Mouse (Mus musculus) bone marrow, adult 2 months (tissue): Measurements from ENCODE around the gene Id2. TPM values are rescaled to one million over a fixed set of nuclear protein-coding genes. Genes with fewer than 3 reads are reported as not detected.
A peak's percentile ranks its signal among the peaks of the same experiment; 100 is the strongest.

Source experiments
- H3K27ac ChIP-seq: fragments of 200-500 bp; 2 replicates; pipeline ENCODE4 v1.5.1; 2012; ENCODE audit warnings: low read depth, mild to moderate bottlenecking, control low read depth, inconsistent platforms, low read length; ENCODE audit not compliant: control insufficient read depth, poor library complexity, insufficient read depth
- H3K4me1 ChIP-seq: fragments of 200-500 bp; 2 replicates; pipeline ENCODE4 v1.6.1; 2011; ENCODE audit warnings: low read length; ENCODE audit not compliant: control insufficient read depth, insufficient read depth
- H3K4me3 ChIP-seq: fragments of 200-500 bp; replicated peaks from 2 replicates; pipeline ENCODE3; 2011; ENCODE audit warnings: mild to moderate bottlenecking, low read depth, low read length, control low read depth; ENCODE audit not compliant: control insufficient read depth
- CTCF ChIP-seq: fragments of 200-500 bp; IDR thresholded peaks from 2 replicates; pipeline ENCODE4 v1.5.1; 2011; ENCODE audit warnings: low read length, control low read depth; ENCODE audit not compliant: control insufficient read depth, insufficient read depth
- POLR2A ChIP-seq: fragments of 200-500 bp; IDR thresholded peaks from 2 replicates; pipeline ENCODE4 v1.6.1; 2011; ENCODE audit warnings: low read depth, mild to moderate bottlenecking, control low read depth, low read length, borderline replicate concordance; ENCODE audit not compliant: control insufficient read depth
- WGBS: fragments of 180-500 bp; shearing (Covaris S2); methylation state at CpG from one replicate; pipeline ENCODE4 v1.1.7; 2018; 5-methylcytosine and 5-hydroxymethylcytosine counted together
- polyA plus RNA-seq: library from polyadenylated mRNA; stranded (reverse); fragments of >200 nt; gene quantifications from 2 replicates; pipeline ENCODE4 v1.2.4, GENCODE M21; 2011; ENCODE audit warnings: low replicate concordance; ENCODE audit not compliant: missing spikeins, insufficient read depth, insufficient read length

Gene Id2
- polyA plus RNA-seq, 1 experiment, result 39.6 TPM

DNA sequence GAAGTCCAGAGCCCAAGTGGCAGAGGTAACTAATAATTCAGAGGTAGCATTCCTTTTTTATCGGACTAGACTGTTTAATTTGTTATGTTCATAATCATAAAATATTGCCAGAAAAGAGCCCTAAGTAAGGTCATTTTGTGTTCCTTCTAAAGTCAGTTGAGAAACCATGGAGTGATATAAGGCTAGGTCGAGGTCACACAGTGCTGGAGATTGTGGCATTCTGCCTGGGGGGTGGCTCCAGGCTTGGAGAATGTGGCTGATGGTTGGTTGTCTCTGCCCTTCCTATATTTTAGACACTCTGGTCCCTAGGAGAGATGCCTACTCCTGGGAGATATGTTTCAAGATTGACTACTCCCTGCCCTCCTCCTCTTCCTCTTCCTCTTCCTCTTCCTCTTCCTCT lies 16.4 kb upstream of the Id2 start:
- H3K27ac ChIP-seq, result no peak overlapping the region
- WGBS, result 77% methylated on average over 2 of the region's 2 CpGs
- TF ChIP-seq POLR2A (no peak), CTCF (no peak)
- no peak overlapping the region for H3K4me3 ChIP-seq
- H3K4me1 ChIP-seq, result no peaks in the 10 kb centered on the region

DNA sequence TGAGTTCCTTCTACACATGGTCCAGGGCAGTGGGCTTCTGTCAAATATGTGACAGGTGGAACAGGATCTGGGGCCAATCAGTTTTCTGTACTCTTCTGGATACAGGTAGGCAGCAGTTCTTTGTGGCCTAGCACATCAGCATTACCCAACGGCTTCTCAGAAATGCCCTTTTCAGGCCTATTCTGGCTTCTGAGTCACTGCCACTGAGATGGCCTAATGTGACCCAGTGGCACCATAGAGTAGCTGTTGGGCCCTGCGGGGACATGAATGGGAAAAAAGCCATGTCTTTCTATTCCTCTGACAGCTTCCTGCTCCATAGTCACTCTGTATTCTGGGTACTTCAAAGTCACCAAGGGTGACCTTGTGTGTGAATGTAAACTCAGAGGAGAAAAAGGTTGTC lies 15.9 kb upstream of the Id2 start:
- no peak overlapping the region for H3K4me3 ChIP-seq
- WGBS, result 82% methylated on average over 2 of the region's 2 CpGs
- TF ChIP-seq POLR2A (no peak), CTCF (no peak)
- no peak overlapping the region for H3K27ac ChIP-seq
- H3K4me1 ChIP-seq, result no peaks in the 10 kb centered on the region

DNA sequence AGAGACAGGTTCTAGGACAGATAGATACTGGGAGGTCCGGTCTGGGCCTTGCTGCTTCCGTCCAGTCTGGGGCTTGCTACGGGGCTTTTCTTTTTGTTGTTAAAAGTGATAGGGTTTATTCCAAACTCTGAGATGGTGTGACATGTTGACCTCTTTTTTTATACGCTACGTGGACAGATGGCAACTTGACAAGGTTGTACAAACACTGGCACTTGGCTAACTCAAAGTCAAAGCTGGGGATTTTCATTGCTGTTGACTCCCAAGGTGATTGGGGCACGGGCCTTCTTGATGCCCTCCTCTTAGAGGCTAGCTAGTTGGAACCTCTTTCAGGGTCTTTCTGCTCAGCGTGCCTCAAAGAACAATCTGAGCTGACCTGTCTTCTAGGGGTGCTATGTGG lies 13.7 kb upstream of the Id2 start:
- Histone ChIP-seq H3K4me1 (no peaks in the 10 kb centered on the region), H3K27ac (no peak overlapping the region)
- TF ChIP-seq POLR2A (no peak), CTCF (no peak)

DNA sequence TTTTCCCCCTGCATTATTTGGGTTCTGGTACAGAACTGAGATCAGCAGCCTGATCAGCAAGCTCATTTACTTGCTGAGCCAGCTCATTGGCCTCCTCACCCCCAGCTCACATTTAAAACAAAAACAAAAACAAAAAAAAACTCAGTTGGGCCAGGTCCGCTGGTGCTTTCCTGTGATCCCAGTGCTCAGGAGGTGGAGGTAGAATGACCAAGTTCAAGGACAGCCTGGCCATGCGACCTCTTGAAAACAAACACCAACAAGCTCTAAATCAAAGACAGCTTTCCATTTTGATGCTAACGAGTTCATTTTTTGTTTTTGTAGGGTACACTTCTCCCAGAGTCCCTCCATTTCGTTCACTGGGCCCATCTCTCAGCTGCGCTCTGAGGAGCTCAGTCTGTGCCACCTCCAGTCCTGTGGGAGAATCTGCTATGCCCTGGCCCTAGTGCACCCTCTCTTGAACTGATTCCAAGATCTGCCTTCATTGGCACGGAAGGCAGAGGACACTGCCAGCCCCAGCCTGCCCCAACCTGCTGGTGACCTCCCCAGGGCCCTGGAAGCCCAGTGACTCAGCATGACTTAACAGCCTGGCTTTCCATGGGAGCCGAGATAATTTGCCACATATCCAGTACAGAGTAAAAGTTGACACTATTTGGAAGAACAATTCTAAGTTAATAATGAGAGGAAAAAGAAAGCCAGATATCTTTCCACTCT lies 13.2 kb upstream of the Id2 start:
- Histone ChIP-seq H3K27ac (no peak overlapping the region), H3K4me1 (no peaks in the 10 kb centered on the region), H3K4me3 (no peak overlapping the region)
- TF ChIP-seq POLR2A, result no peak
- TF ChIP-seq CTCF, result no peak
- WGBS, result 63% methylated on average over 7 of the region's 7 CpGs

More for the DNA sequence above, 13.7 kb upstream of the Id2 start:
- no peak overlapping the region for H3K4me3 ChIP-seq
- 83% methylated on average over 7 of the region's 7 CpGs for WGBS

DNA sequence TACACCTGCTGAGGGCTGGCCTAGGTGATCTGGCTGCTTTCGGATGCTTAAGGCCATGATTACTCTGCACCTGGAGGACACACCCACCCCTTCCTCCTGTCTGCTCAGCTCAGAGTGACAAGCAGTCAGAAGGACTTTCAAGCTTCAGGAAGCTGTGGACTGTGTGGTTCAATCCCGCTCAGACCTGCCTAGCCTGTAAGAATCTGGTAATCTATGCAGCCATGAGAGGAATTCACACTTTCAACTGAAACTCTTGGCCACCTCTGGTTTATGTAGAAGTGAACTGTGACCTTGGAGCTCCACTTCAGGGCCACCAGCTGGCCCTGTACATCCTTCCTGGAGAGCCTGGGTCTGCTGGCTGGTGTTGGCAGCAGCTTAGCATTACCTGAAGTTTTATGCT lies 11.9 kb upstream of the Id2 start:
- 39% methylated on average over 2 of the region's 2 CpGs for WGBS
- TF ChIP-seq POLR2A (no peak), CTCF (no peak)

DNA sequence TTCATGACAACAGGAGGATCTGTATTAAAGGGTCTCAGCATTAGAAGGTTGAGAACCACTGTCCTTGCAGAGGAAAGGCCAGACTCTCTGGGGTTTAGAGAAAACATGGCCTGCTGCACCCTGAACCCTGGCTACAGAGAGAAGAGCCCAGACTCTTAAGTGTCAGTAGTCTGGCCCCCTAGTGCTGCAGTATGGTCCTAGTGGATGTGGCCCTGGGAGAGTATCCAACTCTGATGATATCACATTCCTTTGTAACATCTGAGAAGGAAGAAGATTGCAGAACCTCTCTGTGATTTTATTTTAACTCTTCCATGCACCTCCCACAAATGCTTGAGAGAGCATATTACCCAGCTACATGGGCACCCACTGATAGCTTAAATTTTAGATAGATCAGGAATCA lies 7.6 kb upstream of the Id2 start:
- no peaks in the 10 kb centered on the region; the same call in 1 of the 2 replicates for H3K4me1 ChIP-seq
- H3K27ac ChIP-seq, result no peak overlapping the region

More for the DNA sequence above, 11.9 kb upstream of the Id2 start:
- Histone ChIP-seq H3K27ac (no peak overlapping the region), H3K4me1 (no peaks in the 10 kb centered on the region), H3K4me3 (no peak overlapping the region)

DNA sequence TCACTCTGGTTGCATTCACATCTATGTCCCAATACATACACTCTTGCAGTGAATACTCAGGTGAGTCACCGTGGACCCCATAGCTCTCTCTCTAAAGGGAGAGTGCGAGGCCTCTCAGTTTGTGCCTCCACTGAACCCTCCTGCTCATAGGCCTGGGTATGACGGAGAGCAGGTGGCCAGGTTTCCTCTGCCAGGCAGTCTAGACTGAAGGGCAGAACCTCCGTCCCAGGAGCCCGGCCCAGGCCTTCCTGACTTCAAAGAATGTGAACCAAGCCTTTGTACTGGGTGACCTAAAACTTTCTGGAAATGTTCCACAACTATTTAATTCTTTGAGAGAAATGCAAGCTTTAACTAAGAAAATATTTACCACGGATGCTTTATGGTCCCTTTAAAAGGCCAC lies 7.0 kb upstream of the Id2 start:
- H3K4me1 ChIP-seq, result no peaks in the 10 kb centered on the region; the same call in 1 of the 2 replicates
- H3K27ac ChIP-seq, result no peak overlapping the region
- no peak overlapping the region for H3K4me3 ChIP-seq
- WGBS, result 70% methylated on average over 6 of the region's 6 CpGs
- TF ChIP-seq CTCF (no peak), POLR2A (no peak)

More for the DNA sequence above, 7.6 kb upstream of the Id2 start:
- H3K4me3 ChIP-seq, result no peak overlapping the region
- TF ChIP-seq CTCF (no peak), POLR2A (no peak)

DNA sequence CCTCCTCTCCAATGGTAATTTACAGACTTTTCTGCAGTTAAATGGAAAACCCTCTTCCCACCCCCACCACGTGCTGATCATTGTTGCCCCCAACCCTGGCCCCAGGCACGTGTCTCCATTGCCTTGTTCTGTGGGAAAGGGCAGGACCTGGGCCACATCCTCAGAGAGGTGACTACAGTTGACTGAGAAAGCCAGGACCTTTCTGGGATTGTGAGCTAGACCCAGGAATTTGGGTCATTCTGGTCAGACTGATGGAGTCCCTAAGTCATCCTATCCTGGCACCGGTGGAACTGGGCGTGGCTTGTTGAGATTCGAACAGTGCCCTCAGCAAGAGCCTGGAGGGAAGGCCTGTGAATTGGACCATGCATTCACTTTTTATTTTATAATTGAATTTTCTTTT lies 4.4 kb upstream of the Id2 start:
- H3K4me1 ChIP-seq, result no peaks in the 10 kb centered on the region; the same call in 1 of the 2 replicates
- no peak overlapping the region for H3K4me3 ChIP-seq
- no peak for TF ChIP-seq CTCF
- TF ChIP-seq POLR2A, result no peak
- H3K27ac ChIP-seq, result no peak overlapping the region
- WGBS, result 28% methylated on average over 5 of the region's 5 CpGs

DNA sequence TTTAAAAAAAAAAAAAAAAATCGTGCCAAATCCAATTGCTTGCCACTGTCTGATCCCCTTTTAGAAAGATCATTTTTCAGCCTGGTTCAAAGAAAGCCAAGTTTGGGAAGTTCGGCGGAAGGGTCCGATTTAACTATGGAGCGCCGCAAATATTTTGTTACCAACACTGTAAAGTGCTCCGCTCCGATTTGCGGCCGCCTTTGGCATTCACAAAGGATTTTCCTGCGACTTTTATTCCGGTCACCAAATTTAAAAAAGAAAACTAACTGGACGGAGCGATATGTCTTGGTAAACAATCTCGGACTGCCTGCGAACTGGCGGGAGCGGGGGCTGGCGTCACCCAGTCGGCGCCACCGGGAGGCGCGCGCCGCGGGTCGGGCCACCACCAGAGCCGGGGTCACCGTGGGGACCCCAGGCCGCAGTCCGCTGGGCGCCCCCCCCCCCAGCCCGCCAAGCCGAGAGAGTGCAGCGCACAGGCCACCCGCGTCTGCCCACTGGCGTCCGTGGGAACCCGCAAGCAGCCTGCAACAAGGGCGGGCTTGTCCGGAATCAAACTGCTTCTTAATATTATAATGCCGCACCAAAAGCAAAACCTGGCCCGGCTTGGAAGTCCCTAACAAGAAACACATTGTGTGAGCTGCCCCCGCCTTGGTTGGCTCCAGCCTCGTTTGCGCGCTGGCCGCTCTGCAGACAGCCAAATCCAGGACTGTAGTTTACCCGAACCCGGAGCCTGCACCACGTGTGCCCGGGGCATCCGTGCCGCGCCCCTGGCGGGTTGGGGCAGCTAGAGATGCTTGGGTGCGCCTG lies 3.7 kb upstream of the Id2 start:
- H3K27ac ChIP-seq, result peak overlapping the region; percentile 48; the same call in 1 of the 2 replicates
- under 1% methylated on average over 59 of the region's 59 CpGs for WGBS
- peak overlapping the region; percentile 21 for H3K4me3 ChIP-seq
- no peaks in the 10 kb centered on the region; the same call in 1 of the 2 replicates for H3K4me1 ChIP-seq
- TF ChIP-seq CTCF (no peak), POLR2A (0 out of 2 replicates have a peak, but pooled peaks have one; percentile 11)
